Mouse (Mus musculus) adrenal gland, adult 2 months (tissue): ENCODE measurements at regions not wholly inside any gene's neighbourhood (a gene's known extent, or its start where the extent isn't known, plus 50 kb on each side); places are given as distances from the start of the nearest gene placed in this dataset.
"Not testable (repeated sequence)": the region's sequence is repeated elsewhere in the genome, so short reads cannot be mapped to it uniquely, and the experiment has no call there.

ENCODE experiments used
- DNase-seq: peaks from one replicate; pipeline ENCODE4 v3.0.0; 2021

GRCm38 (mm10) chr13:26457487-26458253, 312.3 kb downstream of the Hdgfl1 start:
- DNase-seq: no peak

DNA sequence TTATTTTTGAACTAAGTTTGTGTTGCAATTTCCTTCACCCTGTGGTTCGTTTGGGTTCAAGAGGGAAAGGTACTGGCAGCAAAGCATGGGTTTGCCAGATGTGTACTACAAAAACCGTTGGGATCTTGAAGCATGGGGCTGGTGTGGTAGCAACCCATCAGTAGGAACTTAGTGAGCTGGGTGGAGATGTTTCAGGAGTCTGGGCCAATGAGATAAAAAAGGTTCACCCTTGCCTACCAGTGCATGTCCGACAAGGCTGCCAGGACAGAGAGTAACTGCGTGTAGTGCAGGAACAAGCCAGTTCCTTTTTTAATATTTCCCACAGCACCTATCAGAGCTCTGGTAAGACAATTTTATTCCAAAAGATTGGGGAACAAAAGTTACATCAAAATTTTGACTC, 343.3 kb downstream of the Hdgfl1 start:
- no peak for DNase-seq

GRCm38 (mm10) chr13:26424513-26424912, 345.5 kb downstream of the Hdgfl1 start:
- no peak for DNase-seq

GRCm38 (mm10) chr13:26405757-26406156, 364.2 kb downstream of the Hdgfl1 start:
- peak; percentile 5 for DNase-seq

DNA sequence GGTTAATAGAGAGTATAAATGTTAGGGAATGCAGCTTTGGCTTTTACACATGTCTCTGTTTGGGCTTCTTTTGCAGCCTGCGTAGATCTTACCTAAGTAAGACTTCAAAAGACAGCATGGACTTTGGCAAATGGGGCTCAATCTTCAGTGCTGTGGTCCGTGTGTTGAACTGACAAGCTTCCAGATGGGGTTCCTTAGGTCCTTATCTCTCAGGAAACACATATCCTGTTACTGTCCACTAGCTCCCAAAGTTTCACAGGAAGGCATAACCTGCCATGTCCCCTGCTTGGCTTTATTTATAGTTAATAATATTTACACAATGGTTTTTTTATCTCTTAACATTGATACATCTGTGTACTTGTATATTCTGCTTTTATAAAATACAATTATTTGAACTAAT, 365.3 kb downstream of the Hdgfl1 start:
- no peak for DNase-seq

DNA sequence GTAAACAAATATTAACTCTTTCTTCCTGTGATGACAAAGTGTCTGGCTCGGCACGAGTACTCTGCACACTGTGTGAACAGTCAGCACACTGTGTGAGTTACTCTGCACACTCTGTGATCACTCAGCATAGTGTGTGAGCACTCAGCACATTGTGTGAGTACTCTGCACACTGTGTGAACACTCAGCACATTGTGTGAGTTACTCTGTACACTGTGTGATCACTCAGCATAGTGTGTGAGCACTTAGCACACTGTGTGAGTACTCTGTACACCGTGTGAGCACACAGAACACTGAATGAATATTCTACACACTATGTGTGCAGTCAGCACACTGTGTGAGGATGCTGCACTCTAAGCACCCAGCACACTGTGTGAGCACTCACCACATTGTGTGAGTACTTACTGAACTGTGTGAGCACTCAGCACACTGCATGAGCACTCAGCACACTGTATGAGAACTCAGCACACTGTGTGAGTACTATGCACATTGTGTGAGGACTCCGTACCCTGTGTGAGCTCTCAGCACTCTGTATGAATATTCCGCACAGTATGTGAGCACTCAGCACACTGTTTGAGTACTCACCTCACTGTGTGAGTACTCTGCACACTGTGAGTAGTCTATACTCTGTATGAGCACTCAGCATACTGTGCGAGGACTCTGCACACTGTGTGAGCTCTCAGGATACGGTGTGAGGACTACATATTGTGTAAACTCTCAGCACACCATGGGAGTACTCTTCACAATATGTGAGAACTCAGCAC, 381.9 kb downstream of the Hdgfl1 start:
- DNase-seq: no peak

- DNase-seq: no peak
Observed at GRCm38 (mm10) chr13:26382631-26383030, 387.3 kb downstream of the Hdgfl1 start.

GRCm38 (mm10) chr13:26382154-26382553, 387.8 kb downstream of the Hdgfl1 start:
- DNase-seq: no peak

- no peak for DNase-seq
Observed at GRCm38 (mm10) chr13:26375546-26375945, 394.4 kb downstream of the Hdgfl1 start.

- not testable (repeated sequence) for DNase-seq
Observed at GRCm38 (mm10) chr13:26365911-26366310, 404.1 kb downstream of the Hdgfl1 start.

- no peak for DNase-seq
Observed at GRCm38 (mm10) chr13:26356341-26356740, 413.6 kb downstream of the Hdgfl1 start.

- no peak for DNase-seq
Observed at GRCm38 (mm10) chr13:26354421-26354820, 415.5 kb downstream of the Hdgfl1 start.

DNA sequence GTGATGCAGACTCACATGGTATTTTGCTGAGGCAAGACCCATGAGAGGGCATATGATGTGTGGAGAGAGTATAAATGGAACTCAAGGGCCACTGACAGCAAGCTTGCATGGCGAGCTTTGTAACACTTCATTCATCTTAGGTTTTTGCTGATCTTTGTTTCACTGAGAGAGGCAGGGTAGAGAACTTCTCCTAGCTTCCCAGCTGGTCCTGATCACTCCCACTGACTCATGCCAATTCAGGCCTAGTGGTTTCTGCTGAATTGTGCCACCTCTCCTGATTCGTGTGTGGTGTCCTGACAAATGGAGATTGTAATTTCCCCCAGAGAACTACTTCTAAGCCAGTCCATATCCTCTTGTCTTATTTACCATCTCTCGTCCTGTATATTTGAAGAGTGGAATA, 419.5 kb downstream of the Hdgfl1 start:
- DNase-seq: no peak

DNA sequence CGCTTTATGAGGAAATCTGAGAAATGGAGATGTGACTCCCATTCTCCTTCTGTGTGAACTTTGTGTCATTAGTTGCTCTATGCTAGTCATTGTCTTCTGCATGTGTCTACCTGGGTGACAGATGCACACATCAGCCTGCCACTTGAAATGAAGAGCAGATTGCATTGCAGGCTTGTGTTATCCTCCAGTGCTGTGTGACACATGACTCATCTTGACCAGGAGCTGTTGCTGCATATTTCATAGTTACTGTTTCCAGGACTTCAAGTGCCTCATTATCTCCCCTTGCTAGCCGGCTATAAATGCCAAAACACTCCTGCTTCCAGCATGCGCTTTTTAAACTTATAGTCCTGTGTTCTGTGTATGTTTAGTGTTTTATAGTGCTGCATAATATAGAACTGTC, 431.2 kb downstream of the Hdgfl1 start:
- DNase-seq: no peak

- DNase-seq: no peak
Observed at GRCm38 (mm10) chr13:26325066-26325465, 444.9 kb downstream of the Hdgfl1 start.

DNA sequence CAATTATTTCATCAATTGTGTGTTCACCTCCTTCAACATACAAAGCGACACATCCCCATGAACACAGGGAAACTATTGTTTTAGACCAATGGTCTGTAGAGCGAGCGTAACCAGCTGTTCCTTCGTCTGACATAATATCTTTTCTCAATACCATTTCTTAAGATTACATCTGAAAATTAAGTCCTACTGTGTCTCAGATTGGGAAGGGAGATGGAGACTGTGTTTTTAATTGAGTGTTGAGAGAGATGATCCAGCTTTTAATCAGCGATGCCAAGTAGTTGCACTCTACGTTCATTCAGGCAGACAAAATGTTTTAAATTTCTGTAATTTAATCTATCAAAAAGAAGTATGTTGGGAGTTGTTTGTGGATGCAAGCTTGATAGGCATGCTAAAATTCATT, 445.3 kb downstream of the Hdgfl1 start:
- no peak for DNase-seq

DNA sequence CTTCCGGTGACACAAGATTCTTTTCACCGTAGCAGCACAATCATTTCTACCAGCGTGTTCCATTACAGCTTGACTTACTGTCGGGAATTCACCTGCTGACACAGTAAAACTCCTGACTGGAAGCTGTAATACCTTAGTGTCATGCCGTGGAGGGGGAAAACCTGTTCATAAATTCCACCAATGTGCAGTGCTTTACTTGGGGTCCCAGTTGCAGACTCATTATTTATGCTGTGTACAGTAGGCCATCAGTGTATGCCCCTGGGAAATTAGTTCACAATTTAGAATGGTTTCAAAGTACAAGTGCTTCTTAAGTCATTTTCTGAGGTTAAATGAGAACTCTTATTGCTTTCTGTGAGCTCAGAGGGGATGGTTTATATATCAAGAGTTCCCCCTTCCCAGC, 451.4 kb downstream of the Hdgfl1 start:
- DNase-seq: no peak

GRCm38 (mm10) chr13:26312246-26313010, 457.5 kb downstream of the Hdgfl1 start:
- no peak for DNase-seq

GRCm38 (mm10) chr13:26284073-26284444, 485.9 kb downstream of the Hdgfl1 start:
- DNase-seq: no peak

GRCm38 (mm10) chr13:26283397-26284072, 486.4 kb downstream of the Hdgfl1 start:
- DNase-seq: no peak

DNA sequence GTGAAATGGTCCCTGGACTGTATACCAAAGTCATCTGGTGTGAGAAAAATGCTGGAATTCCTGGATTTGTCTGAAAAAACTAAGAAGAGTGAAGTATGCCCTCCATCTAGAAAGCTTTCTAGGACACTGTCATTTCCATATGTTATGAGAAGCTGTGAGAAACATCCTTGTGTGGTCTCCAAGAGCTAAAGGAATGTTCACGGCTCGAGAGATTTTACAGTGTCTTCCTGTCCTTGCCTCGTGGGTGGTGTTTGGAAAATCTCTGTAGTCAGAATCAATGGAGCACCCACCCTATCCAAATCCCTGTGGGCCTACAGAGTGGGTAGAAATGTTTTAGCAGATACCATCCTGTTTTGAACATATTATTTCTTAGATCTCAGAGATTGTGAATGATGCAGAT, 487.7 kb downstream of the Hdgfl1 start:
- no peak for DNase-seq

DNA sequence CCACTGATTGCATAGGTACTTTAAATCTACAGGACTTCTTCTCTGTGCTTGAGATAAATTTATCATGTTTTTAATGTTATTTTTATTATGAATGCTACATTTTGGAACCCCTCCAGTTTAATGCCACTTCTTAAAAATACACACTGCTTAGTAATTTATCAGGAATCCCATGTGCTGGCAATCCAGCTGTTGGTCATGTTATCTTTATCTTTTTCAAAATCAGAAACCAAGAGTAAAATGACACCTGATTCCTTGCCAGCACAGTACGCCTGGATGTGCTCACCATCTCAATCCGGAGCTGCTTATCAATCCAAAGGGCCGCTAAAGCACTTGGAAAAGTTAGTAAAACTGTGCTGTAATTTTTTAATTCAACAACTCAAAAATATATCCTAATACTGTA, 497.1 kb downstream of the Hdgfl1 start:
- no peak for DNase-seq
